Mouse (Mus musculus) adrenal gland, adult 8-10 months (tissue): ENCODE data around the gene Trmt10c. TPM values are rescaled to one million over a fixed set of nuclear protein-coding genes. Genes with fewer than 3 reads are reported as not detected.
"Not testable (repeated sequence)": the region's sequence is repeated elsewhere in the genome, so short reads cannot be mapped to it uniquely, and the experiment has no call there.

ENCODE experiments used
- DNase-seq: peaks from one replicate; pipeline ENCODE4 v3.0.0; 2022
- total RNA-seq, 4 experiments: library from RNA; stranded (reverse); gene quantifications; 2 replicates each; pipeline ENCODE4 v1.2.4; 2022

The Trmt10c gene
- 10 to 100 TPM; 16.0 to 19.5 (median 18.7) TPM for total RNA-seq

DNA sequence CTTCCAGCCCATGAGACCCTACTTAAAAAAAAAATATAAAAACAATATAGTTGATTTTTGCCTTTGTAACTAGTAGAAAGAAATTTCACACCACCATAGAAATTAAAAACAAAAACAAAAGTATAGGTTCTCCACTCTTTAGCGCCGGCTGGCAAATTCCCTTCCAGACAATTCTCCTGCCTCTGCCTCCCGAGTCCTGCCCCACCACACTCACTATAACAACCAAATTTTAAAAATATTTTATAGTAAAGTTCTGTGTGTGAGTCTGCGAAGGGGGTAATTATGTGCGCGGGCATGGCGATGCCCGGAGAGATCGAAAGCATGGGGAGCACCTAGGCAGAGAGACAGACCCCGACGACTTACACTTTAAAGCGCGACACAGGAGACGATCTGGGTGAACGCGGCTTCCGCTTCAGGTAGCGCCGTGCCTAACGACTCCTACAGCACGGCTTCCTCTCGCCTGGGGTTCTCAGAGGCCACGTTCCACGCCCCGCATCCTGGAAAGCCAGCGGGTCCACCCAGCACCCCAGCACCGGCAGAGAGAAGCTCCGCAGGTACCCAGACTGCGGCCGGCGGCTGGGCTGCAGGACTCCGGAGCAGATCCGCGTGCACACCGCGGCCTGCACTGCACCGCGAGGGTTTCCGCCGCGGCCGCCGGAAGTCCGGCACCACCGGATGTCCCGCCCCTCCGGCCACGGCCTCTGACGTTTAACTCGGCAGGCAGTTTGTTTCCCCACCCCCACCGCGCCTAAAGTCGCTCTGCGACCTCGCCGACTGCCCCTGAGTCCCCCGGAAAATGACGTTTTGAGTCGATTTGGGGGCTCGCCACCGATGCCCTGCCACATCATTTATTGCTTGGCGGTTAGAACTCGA, at the start of gene Trmt10c:
Gene Trmt10c (minus strand): TSS at position 682 of the 873 bp plus-strand sequence.
- peak; percentile 84 for DNase-seq

DNA sequence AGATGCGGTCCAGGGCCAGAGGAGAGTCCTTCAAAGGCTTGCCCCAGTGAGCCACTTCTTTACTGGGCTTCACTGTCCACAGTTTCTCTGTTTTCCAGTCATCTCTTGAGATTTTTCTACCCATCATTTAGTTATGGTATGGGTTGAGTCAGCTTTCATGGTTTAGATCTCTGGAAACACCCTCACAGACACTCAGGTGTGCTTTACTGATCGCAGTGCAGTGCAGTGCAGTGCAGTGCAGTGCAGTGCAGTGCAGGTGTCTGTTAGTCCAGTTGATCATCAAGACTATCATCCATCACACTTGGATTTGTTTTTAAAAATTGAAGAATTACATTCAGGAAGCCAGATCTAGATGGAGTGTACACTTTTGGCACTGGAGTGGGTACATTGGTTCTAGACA, 48.7 kb upstream of the Trmt10c start:
- no peak for DNase-seq

DNA sequence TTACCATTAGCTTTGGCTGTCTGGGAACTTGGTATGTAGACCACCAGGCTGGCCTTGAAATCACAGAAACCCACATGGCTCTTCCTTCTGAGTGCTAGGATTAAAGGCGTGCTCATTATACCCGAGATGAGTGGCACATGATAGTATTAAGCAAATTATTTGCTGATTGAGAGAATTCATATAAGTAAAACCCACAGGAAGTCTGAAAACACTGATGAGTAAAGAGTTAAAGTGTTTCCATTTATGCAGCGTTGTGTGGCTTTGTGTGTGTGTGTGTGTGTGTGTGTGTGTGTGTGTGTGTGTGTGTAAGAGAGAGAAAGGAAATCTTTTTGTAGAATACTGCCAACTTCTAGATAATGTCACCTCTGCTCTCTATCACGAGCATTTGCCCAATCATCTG, 44.1 kb upstream of the Trmt10c start:
- no peak for DNase-seq

DNA sequence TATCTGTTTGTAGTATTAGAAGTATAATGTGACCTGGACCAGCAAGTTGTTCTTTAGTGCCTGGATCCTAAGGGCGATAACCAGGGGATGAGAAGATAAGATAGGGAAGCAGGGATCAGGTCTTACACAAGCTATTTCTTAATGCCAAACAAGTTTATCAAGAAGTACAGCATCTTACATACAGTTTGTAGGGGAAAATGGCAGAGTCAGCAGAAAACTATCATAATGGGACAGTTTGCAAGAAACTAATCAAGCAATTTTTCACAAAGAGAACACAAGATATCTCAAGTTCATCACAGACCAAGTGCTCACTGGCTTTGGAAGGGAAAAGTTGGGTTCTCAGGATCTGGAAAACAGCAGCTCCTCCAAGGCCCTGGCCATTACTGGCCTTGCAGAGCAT, 41.8 kb upstream of the Trmt10c start:
- DNase-seq: no peak

DNA sequence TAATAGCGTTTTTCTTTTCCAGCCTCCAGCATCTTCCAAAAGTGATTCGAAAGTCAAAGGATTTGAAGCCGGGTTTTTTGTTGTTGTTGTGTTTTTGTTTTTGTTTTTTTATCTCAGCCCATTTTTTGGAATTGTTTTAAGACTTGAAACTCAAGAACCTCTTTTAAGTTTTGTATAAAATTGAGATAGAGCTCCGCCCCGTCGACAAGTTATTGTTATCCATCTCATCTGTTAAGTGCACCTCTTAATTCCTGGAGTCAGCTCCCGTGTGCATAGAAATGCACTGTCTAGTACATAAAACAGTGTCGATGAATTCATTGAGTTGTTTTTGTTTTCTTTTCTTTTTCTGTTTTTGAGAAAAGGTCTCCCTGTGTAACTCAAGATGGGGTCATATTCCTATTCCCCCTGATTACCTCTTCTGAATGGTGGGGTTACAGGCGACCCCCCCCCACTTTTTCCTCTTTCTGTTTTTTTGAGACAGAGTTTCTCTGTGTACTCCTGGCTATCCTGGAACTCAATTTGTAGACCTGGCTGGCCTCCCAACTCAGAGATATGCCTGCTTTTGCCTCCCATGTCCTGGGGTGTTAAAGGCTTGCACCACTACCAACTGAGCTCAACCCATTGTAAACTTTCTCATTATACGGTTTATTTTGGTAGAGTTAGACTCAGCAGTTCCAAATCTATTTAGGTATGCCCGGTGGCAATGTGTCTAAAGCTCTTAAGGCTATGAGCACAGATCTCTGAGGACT, 38.7 kb upstream of the Trmt10c start:
- no peak for DNase-seq

DNA sequence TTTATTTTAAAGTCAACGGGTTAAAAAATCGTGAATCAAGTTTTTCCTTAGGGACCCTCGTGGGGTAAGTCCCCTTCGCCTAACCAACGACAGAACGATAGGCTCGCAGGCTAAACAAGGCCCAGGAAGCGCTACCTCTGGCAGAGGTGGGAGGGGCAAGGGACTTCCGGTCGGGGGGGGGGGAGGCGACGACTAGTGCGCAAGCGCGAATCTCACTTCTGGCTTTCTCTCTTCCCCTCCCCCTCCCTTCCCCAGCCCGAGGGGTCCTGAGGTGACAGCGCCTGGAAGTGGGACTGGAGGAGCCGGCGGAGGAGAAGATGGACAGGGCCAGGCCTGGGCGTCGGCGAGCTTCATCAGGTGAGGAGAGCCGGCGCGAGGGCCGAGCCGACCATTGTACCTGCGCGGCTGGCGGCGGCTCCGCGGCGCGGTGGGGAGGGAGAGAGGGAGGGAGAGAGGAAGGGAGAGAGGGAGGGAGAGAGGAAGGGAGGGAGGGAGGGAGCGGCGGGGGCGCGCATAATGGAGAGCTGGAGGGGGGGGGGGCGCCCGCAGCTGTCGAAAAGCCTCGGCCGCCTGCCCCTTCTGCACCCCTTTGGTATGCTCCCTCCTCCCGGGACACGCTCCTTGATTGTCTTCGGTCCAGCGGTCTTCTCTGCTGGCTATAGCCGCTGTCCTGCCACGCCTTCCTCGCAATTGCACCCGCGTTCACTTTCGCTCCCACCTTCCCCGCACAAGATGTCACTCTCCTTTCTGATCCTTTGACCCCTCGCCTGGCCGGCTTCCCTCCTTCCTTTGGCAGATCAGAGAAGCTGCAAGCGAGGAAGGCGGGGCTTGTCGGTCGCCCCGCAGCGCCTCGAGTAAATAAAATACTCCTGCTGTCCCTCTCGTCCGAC, 37.8 kb upstream of the Trmt10c start:
- DNase-seq: peak; percentile 78

DNA sequence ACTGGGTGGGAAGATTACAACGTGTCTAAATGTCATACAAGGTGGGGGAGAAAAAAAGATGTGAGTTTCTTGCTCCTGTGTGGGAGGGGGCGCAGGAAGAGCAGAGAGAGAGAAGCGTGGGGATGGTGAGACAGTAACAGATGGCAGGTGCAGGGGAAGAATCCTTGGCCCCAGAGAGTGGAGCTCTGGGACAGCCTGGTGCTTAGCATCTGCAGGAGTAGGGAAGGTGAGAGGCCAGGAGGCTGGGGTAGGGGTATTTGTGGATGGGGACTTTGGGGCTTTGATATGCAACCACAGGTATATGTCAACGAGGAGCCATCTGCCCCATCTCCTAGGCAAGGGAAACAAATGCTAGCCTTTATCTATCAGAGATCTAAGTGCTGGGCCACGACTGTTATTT, 36.9 kb upstream of the Trmt10c start:
- DNase-seq: no peak

DNA sequence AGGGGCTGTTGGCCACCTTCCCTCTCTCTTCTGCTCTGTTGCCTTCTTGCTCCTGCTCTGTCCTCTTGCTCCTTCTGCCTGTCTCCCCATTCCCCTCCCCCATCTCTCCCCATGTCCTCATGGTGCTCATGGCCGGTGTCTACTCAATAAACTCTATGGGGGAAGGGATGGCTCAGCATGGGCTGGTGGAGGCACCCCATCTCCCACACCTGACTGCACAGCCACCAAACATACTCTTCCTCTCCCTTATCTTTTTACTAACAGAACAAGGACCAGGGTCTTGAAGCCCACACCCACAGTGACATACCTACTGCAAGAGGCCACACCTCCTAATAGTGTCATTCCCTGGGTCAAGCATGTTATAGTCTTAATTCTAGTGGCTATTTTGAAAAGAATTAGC, 36.5 kb upstream of the Trmt10c start:
- DNase-seq: no peak

DNA sequence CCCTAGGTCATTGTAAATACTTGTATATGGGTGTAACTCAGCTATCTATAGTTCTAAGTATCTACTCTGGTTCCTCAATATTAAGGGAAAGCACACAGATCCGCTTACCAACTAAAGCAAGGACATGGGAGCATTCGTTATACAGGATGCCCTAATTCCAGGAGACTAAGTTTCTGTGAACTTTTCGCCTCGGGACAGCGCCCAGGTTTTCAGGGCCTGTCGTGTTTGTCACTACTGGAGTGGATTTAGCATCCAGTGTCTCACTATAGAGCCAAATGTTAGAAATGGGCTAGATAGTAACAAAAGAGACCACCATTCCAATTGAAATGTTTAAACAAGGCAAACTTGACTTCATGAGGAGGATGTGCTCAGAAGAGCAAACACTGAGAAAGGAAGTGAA, 35.5 kb upstream of the Trmt10c start:
- not testable (repeated sequence) for DNase-seq

DNA sequence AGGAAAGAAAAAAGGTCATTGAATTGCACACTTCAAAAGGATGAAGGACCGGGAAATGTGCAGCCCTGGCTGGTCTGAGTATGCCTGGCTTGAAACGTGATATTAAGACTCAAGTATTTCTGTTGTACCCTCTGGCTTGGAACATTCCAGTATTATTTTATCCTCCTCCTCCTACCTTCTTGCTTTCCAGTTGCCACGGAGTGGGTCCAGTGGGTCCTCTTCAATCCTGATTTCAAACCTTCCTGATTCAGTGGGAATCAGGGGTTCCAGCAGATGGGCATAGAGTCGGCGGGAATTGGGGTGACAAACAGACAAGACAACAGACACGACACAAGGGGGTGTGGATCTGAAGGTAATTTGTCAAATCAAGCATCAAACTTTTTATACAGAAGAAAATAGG, 34.9 kb upstream of the Trmt10c start:
- DNase-seq: no peak

DNA sequence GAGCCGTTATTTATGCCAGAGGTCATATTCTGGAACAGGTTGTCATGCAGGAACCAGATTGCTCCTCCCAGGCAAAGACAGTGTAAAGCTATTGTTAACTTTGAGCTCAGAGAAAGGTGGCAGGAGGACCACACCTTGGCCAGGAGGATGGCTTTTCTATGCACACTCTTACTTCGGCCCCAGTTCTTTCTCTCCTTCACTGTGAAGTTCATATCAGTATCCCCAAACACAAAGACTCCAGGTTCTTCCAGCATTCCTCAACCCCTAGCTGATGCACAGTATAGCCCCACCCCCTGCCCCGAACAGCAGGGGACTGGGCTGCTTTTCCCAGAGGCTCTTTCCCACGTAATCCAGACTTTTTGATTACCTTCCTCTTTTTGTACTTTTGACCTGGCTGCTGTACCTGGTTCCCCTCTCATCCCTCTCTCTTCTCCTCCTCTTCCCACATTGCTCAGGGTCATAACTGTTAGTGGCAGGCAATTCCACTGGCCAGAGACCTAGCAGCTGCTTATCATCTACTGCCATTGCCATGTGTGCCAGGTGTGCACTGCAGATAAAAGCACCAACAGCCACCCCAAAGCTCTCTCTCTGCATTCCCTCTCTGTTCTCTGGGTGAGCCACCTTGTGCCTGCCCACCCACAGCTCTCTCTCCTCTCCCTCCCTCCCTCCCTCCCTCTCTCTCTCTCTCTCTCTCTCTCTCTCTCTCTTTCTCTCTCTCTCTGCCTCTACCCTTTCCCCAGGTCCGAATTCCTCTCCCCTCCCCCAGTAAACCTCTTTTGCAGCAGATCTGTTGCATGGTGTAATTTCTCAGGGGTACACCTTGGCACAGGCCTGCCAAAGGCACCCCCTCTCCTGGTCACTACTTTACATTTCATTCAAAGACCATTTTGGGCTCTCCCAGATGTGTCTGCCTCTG, 34.0 kb upstream of the Trmt10c start:
- DNase-seq: no peak

DNA sequence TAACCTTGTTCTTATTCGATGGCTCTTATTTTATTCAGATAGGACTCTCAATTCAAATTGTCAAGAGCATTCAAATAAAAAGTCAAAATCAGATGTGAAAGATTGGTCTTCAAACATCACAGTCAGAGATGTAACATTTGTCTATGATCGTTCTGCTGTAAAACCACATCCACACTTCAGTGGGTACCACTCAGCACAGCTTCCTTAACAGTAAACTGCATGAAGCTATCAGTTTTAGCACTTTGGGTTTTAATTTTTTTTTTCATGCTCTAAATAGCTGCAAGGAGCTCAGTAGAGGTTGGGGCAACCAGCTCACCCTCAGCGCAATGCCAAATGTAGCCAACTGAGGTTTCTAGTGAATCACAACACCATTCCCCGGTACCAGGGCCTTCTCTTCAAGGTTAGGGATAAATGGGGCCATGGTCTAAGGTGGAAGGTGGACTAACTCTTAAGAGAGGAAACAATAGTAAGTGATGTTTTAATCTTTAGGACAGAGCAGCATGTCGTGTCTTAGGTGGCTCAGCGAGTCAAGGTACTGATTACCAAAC, 31.0 kb upstream of the Trmt10c start:
- no peak for DNase-seq

DNA sequence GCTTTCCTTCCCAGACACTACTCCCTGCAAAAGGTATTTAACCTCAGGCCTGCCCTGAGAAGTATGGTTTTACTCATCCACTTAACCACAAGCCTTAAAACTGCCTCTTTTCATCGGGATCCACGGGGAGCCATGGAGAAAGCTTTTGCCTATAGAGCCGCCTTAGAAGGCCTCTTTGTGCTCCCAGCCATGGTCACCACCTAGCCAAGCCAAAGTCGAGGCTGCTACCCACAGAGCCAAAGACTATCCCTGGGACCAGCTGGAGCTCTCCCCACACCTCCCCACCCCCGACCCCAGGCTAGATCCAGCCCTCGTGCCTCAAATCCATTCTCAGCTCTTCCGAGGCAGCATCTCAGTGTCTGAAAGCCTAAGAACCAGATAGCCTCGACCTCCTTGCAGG, 28.5 kb upstream of the Trmt10c start:
- DNase-seq: no peak

DNA sequence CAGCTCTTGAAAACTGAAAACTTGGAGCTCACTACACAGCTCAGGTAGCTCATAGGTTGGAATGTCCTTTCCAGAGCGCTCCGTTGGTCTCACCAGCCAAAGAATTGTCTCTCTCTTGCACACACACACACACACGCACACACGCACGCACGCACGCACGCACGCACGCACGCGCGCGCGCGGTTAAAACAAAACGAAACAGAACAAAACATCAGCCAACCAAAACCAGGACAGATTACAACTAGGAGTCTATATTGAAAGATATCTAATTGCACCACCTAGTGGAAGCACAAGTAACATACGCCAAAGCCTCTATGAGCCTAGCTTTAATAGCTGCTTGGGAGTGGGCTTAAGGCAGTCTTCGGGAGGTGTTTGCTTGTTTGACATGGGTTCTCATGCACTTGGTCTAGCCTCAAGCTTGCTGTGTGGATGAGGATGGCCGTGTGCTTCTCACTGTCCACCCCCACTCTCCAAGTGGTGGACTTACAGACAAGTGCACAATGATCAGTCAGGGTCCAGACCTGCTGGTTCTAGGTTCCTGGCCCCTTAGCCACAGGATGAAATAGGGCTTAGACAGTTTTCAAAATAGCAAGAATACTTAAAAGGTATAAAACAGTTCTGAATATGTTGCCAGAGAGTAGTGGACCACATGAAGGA, 26.8 kb upstream of the Trmt10c start:
- peak; percentile 49 for DNase-seq

DNA sequence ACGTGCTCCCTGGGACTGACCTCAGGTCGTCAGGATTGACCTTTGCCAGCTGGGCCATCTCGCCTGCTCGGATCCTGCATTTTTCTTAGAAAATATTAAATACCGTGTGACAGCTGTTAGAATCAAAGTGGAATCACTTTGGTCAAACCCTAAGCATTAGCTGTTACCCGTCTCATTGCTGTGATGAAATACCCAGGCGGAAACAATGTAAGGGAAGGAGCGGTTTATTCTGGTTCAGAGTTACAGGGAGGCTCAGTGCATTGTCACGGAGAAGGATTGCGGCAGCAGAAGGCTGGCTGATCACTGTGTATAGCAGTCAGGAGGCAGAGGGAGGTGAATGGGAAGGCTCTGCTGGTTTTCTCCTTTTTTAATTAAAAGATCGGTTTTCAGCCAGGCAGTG, 25.4 kb upstream of the Trmt10c start:
- DNase-seq: no peak

DNA sequence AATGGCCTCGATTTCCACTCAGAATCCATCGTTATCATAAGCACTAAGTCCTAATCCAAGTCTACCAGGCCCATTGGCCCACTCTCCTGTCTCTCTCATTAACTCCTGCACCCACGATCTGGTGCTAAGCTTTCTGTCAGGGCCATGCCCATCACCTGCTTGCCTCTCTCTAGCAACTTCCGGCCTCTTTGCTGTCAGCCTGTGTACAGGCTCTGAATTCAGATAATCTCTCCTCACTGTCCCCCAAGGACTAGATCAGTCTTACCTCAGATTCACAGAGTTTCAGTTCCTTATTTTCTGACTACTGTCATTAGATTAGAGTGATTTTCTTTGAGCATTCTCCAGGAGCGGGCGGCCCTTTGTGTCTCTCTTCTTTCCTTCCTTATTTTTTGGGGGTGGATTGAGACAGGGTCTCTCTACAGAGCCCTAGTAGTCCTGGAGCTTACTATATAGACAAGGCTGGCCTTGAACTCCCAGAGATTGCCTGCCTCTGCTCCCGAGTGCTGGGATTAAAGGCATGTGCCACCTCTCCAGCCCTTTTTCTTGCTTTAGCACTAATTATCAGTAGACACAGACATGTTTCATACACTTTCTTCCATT, 24.5 kb upstream of the Trmt10c start:
- no peak for DNase-seq

DNA sequence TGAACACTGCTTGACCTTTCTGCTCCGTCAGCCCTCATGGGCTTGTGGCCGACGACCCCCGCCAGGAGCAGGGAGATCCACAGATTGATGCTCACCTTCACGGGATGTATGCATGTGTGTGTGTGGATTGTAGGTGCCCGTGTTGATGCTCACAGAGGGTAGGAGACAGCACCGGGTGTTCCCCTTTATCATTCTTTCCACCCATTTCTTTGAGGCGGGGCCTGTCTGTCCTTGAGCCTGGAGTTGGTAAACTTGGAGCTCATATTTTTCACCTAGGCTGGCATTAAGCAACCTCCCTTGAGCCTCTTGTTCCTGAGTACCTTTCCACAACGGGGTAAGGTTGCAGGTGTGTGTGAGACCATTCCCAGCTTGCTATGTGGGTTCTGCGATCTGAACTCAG, 20.5 kb upstream of the Trmt10c start:
- DNase-seq: no peak

DNA sequence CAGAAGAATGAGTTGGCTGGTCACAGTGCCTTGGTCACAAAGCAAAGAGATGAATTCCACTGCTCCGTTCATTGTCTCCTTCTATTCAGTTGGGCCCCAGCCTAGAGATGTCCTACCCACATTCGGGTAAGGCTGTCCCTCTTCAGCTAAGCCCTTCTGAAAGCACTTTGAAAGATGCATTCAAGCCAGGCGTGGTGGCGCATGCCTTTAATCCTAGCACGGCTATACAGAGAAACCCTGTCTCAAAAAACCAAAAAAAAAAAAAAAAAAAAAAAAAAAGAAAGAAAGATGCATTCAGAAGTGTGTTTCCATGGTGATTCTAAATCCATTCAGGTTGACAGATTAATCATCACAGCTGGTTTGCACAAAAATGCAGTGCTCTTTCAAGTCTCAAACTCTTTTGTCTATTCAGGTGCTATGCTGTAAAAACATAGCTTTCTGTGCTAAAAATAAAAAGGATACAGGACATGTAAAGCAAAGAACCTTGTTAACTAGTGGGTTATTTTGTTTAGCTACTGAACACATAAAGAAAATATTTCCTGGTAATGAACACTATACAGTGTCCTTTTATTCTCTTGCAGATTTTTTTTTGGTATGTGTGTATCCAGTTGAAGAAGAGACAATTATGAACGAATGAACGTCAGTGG, 19.4 kb upstream of the Trmt10c start:
- no peak for DNase-seq

DNA sequence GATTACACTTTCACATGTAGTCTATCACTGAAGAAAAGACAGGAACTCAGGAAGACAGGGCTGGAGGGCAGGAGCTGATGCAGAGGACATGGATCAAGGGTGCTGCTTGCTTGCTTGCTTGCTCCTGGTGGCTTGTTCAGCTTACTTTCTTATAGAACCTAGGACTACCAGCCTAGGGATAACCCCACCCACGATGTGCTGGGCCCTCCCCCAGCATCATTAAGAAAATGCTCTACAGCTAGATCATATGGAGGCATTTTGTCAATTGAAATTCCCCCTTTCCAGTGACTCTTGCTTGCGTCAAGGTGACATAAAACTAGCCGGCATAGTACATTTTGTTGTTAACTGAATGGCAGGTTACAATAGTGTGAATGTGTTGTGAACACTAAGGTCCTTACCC, 18.3 kb upstream of the Trmt10c start:
- no peak for DNase-seq

DNA sequence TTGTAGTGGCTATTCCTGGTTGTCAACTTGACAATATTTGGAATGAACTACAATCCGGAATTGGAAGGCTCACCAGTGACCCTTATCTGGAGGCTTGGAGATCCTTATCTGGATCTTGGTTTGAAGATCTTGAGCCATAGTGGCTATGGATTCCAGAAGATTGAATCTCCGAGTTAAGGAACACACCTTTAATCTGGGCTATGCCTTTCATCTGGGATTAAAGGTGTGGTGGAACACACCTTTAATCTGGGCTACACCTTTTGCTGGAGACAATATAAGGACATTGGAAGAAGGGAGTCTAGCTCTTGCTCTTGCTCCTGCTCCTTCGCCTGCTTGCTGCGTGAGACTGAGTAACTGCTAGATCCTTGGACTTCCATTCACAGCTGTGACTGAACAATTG, 10.4 kb upstream of the Trmt10c start, which contains the start of gene Senp7:
Gene Senp7 (plus strand): TSS at position 301 of the 400 bp plus-strand sequence.
- DNase-seq: not testable (repeated sequence)
